Mouse (Mus musculus): ENCODE measurements around the gene Mrm1.

- TF ChIP-seq CTCF (IDR thresholded peaks at IDR 0.05; ENCODE audit: low read depth, low read length) (no peak), POLR2A (IDR thresholded peaks at IDR 0.05; ENCODE audit: borderline replicate concordance, low read depth, low read length) (no peak)
Observed at GRCm38 (mm10) chr11:84855285-84855684, 36.0 kb upstream of the Mrm1 start.
